ENCODE assay signal across 19 mouse cellular contexts in the genomic region with DNA sequence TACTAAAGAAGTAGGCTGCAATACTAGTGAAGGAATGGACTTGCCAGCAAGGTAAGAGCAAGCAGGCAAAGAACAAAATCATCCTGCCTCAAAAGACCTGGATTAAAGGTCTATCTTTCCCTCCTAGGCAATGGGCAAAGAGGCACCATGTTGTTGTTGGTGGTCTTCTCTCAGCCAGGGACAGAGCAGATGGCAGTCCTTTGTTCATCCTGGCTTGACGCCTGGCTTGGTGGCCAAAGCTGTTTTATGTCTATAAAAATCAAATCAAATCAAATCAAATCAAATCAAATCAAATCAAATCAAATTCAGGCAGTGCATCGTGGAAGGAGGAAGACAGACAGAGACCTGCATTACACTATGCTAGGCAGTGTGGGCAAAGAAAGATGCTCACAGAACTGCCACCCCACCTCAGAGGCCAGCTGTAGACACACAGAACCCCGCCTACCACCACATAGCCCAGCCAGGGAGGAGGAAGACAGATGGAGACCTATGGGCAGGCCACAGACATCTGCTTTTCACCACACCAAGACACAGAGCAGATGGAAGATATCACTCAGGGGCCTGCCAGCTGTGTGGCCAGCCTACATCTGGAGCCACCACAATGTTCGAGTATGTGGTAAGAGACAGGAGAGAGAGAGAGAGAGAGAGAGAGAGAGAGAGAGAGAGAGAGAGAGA. TPM values are rescaled to one million over a fixed set of nuclear protein-coding genes. Genes with fewer than 3 reads are reported as not detected.
"Had no signal": no experiment of that assay in that cellular context is flagged by ENCODE, and none has a peak within 500 bp of the region (broad histone marks: within the 10 kb centered on the region; RNA-seq: fewer than 3 reads in every experiment).

No protein-coding gene starts in this region.

RNA-seq across cellular contexts. Expression of a gene that starts 11.1 kb away (rescaled TPM):
- total RNA-seq: layer of hippocampus, adult 18-20 months; layer of hippocampus, postnatal 25 days; left cerebral cortex, adult 18-20 months; left cerebral cortex, postnatal 25 days; megakaryocyte progenitor cell, adult 5-6 weeks; megakaryocyte-erythroid progenitor cell, adult 5-6 weeks had no signal
- polyA plus RNA-seq: kidney, embryonic 16.5 days; limb, embryonic 15.5 days; liver, embryonic 11.5 days; liver, embryonic 14.5 days; liver, postnatal 0 days; lung, embryonic 15.5 days; midbrain, embryonic 11.5 days; midbrain, embryonic 14.5 days; neural tube, embryonic 12.5 days; neural tube, embryonic 15.5 days; stomach, embryonic 15.5 days had no signal

RNA-seq across cellular contexts. Expression of a gene that starts 24.7 kb away (rescaled TPM):
- total RNA-seq: megakaryocyte-erythroid progenitor cell, adult 5-6 weeks had no signal
- polyA plus RNA-seq: kidney, embryonic 16.5 days; limb, embryonic 11.5 days; limb, embryonic 15.5 days; liver, embryonic 11.5 days; liver, embryonic 14.5 days; liver, postnatal 0 days; lung, embryonic 15.5 days; thymus, postnatal 0 days had no signal

RNA-seq across cellular contexts. Expression of a gene that starts 42.6 kb away (rescaled TPM):
- total RNA-seq: megakaryocyte-erythroid progenitor cell, adult 5-6 weeks had no signal
- polyA plus RNA-seq: kidney, embryonic 16.5 days; limb, embryonic 11.5 days; limb, embryonic 15.5 days; liver, embryonic 11.5 days; liver, embryonic 14.5 days; liver, postnatal 0 days; lung, embryonic 15.5 days; thymus, postnatal 0 days had no signal
